Mouse (Mus musculus) 416B (cell line): ENCODE data around the gene Prr19.

Experiments
- DNase-seq: peaks from one replicate; pipeline ENCODE4 v3.0.0; 2011; ENCODE audit warnings: low read depth

The Prr19 gene

GRCm38 (mm10) chr7:25293191-25293739 is 7.9 kb upstream of the Prr19 start:
- no peak for DNase-seq

DNA sequence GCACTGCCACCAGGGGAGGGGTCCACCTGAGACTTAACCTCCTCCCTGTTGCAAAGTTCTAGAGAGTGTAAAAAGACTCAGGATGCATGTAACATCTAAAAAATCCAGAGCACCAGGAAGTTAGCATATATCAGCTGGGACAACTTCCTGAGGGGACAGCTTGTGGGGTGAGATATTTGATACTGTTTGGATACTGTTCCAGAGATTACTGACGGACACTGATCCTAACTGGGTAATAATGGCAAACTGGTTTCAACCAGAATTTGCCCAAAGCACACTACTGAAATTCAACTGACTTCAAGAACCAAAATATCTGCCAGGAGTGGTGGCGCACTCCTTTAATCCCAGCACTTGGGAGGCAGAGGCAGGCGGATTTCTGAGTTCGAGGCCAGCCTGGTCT is 6.7 kb upstream of the Prr19 start:
- DNase-seq, result no peak

GRCm38 (mm10) chr7:25294960-25295722 is 6.1 kb upstream of the Prr19 start:
- DNase-seq, result no peak

DNA sequence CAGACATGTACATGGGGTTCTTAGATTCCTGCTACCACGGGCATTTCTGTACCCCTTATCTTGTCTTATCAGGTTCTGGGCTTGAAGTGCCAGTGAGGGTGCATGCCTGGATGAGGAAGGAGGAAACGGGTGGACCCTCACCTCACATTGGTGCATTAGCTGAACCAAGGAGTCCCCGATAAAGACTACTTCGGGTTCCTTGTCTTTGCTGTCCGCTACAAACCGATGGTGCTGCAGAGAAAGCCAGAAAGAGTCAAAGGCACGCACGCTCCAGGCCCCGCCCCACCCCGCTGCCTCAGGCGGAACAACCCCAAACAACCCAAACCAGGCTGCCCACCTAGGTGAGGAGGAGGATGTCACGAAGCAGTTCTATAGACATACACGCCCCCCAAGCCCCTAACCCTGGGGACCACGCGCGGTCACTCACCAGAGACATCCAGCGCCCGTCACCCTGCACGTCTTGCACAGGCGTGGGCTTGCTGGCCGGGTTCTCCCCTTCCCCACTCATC is 4.2 kb upstream of the Prr19 start:
- no peak for DNase-seq

DNA sequence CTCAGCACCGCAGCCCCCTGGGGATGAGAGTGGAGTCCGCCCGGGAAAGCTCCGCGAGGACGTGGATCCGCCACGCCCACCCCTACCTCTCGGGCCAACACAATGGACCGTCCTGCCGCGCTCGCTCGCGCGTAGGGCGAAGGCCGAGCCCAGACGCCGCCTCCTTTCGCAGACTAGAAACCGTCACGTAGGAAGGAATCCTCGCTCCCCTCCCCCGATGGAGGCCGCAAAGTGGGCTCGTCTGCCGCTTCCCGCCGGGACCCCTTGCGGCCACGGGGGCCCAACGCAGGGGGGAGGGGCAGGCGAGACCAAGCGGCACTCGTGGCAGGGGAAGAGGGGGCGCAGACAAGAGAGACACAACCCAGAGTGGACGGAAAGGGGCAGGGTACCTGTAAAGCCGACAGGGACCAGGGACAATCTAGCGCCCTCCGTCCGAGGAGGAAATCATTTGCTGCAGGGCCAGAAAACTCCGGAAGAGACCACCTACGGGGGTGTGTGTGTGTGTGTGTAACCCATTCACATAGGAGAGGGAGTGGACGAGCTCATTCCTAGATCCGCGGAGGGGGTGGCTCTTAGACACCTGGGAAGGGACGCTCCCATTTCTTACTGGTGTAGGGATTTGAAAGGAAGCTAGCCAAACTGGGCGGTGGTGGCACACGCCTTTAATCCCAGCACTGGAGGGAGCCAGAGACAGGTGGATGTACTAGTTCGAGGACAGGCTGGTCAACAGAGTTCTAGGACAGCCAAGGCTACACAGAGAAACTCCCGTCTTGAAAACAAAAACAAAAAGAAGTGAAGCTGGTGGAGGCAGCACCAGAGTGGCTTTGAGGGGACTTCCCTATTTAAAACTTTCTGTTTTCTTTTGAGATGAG is 3.5 kb upstream of the Prr19 start, which contains the start of gene Pafah1b3:
Gene Pafah1b3, minus strand, starts transcription at position 533 of the 872 bp plus-strand sequence.
- DNase-seq, result no peak

- DNase-seq, result no peak
Measured at GRCm38 (mm10) chr7:25303003-25303684, 1.9 kb downstream of the Prr19 start.

GRCm38 (mm10) chr7:25303685-25304006 is 2.4 kb downstream of the Prr19 start:
- no peak for DNase-seq

- no peak for DNase-seq
Measured at GRCm38 (mm10) chr7:25305481-25305880, 4.3 kb downstream of the Prr19 start.

DNA sequence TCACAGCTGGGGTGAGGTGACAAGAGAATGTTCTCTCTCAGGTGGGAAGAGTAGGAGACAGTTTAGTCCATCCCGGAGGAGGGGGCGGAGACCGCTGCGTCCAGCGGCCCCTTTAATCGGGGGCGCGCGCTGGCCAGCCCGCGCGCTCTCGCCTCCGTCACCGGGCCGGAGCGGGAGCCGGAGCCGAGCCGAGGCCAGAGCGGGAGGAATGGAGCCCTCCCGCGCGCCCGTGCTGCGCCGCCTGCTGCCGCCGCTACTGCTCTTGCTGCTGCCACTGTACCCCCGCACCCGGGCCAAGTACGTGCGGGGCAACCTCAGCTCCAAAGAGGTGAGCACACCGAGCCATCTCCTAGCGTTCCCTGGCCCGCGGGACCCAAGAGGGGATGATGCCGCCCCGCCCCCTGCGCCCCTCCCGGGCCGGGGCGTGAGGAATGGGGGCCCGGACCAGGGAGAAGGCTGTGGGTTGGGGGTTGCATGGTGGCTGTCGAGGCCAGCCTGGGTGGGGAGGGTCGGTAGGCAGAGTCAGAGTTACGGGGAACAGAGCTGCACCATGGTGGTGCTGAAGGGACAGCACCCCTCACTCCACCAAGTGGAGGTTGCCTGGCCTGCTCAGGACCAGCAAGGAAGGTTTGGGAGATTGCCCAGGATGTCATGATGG is 4.9 kb downstream of the Prr19 start, which contains the start of gene Tmem145:
Gene Tmem145, plus strand, starts transcription at position 151 of the 658 bp plus-strand sequence.
- DNase-seq, result peak; percentile 38

- DNase-seq, result no peak
Measured at GRCm38 (mm10) chr7:25306614-25306996, 5.4 kb downstream of the Prr19 start.

DNA sequence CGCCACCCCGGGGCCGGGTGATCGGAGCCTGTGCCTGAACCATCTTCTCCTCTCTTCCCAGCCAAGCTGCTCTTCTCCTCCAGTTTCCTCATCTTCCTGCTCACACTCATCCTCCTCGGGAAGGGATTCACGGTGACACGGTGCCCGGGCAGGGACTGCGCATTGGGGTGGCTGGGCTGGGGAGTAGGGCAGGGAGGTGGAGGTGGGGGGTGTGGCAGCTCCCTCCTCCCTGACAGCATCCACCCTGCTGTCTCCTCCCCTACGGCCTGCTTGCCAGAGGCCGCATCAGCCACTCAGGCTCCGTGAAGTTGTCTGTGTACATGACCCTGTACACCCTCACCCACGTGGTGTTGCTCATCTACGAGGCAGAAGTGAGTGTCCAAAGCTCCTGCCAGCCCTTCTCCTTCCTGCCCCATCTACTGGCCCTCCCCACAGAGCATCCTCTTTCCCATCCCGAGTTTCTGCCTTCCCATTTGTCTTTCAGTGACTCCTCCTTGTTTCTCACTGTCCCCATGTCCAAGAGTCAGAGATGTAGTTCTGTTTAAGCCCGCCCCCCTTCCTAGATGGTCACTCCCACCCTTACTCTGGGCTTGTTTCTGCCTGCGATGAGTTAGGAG is 7.6 kb downstream of the Prr19 start:
- DNase-seq, result no peak

GRCm38 (mm10) chr7:25309425-25309824 is 8.2 kb downstream of the Prr19 start:
- DNase-seq, result no peak

GRCm38 (mm10) chr7:25311193-25311592 is 10.0 kb downstream of the Prr19 start:
- no peak for DNase-seq

GRCm38 (mm10) chr7:25313325-25313724 is 12.1 kb downstream of the Prr19 start:
- DNase-seq, result no peak

DNA sequence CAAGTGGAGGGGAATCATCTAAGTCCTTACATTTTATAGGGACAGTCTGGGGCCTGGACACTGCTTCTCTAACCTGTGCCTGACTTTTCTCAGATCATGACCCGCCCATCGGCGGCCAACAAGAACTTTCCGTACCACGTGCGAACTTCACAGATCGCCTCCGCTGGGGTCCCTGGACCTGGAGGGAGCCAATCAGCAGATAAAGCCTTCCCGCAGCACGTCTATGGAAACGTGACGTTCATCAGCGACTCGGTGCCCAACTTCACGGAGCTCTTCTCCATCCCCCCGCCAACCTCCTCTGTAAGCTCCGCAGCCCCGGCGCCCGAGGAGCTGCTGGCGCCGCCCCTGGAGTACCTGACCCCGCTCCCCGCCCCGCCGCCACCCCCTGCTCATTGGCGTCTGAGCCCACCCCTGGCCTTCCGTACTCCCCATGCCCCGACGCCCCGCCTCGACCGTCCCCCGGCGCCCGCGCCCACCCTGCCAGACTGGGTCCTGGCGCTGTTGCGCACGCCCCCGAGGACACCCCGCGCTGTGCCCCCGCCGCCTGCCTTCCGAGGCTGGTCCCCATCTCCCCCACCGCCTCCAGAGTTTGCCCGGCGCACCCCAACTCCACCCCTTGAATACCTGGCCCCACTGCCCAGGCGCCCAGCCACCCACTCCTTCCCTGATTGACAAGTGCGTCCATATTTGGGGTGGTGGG is 13.5 kb downstream of the Prr19 start:
- DNase-seq, result no peak

DNA sequence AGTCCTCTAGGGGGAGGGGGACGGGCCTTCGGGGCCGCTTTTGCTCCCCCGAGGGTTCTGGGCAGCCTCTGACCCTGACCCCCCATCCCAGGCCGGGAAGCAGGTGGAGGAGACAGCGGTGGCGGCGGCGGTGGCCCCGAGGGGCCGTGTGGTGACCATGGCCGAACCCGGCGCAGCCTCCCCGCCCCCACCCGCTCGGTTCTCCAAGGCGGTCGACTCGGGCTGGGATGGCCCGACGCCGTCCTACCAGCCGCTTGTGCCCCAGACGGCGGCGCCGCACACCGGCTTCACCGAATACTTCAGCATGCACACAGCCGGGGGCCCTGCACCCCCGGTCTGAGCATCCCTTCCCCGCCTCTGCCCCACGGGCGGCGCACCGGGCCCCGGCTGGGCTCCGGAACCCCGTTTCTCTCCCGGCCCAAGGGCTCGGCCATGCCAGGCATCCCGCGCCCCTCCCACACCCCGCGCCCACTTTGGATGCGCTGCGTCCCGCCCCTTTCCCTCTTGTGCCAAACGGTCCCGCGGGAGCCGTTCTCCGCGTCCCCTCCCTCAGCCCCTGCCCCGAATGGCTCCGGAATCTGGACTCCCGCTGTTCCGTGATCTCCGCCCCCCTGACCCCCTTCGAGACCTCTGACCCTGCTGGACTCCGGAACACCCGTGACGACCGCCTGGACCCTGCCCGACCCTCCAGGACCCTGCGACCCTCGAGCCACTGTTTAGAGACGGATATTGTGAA is 14.3 kb downstream of the Prr19 start:
- DNase-seq, result no peak

- DNase-seq, result peak; percentile 100
Measured at GRCm38 (mm10) chr7:25316532-25317445, 15.6 kb downstream of the Prr19 start, which contains the start of gene Megf8. Gene Megf8 (plus strand): TSS chr7:25317164.

DNA sequence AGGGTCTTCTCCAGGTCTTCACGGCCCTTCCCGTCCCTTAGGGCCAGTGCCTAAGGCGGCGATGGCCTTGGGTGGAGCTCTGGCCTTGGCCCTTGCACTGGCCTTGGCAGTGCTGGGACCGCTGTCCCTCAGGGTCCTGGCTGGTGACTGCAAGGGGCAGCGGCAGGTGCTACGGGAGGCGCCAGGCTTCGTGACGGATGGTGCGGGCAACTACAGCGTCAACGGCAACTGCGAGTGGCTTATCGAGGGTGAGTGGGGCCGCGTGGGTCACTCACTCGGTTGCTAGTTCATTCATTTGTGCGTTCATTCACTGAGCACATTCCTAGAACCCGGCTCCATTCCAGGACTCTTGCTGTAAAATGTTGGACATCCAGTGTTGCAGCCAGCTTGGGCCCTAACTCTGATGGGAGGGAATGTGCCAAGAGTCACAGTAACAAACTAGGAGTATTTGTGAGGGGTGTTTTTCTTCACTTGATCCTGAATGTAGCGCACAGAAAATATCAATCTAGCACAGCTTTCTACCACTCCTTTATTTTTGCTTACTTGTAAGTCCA is 16.3 kb downstream of the Prr19 start:
- no peak for DNase-seq
